ENCODE assay signal across 12 mouse cellular contexts in the genomic region with DNA sequence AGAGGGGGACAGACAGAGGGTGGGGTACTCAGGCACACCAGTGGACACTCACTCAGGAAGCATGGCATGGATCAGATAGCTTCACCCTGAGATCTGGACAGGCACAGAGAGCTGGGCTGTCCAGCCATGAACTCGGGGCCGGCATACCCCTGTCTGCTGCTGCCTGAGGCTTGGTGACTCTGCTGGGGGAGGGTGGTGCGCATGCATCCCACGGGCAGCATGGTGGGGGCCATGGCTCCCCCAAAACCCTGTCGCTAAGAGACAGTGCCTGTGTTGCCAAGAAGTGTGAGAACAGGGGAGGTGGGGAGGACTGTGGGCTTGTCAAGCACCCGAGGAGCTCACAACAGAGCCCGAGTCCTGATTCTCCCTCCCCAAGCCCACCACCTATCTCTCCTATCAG. TPM values are rescaled to one million over a fixed set of nuclear protein-coding genes. Genes with fewer than 3 reads are reported as not detected.
DNase-seq lines count a peak whose midpoint lies in the region; ATAC-seq lines count a peak whose summit lies in the region.
"Had no signal": no experiment of that assay in that cellular context is flagged by ENCODE, and none has a peak within 500 bp of the region (broad histone marks: within the 10 kb centered on the region; RNA-seq: fewer than 3 reads in every experiment).

No protein-coding gene starts in this region.

- peaks cover 14% of the 10 kb centered on the region for H3K27me3 ChIP-seq in kidney, embryonic 15.5 days

- WGBS in kidney, embryonic 15.5 days, result 46% methylated on average over 7 of the region's 7 CpGs

- 0 out of 2 replicates have a peak, but pooled peaks have one; percentile 23 for ATAC-seq in kidney, embryonic 15.5 days (replicated peaks; ENCODE audit: low FRiP score)
- no peak for ATAC-seq in inflammation-experienced regulatory T-cells, adult 6 months

- H3K9ac ChIP-seq in kidney, embryonic 15.5 days, result no peak overlapping the region
- H3K9ac ChIP-seq: midbrain, embryonic 12.5 days had no signal

- no peaks in the 10 kb centered on the region for H3K36me3 ChIP-seq in kidney, embryonic 15.5 days
- H3K36me3 ChIP-seq: midbrain, embryonic 12.5 days had no signal

- H3K4me2 ChIP-seq in kidney, embryonic 15.5 days, result no peak overlapping the region
- H3K4me2 ChIP-seq: midbrain, embryonic 12.5 days had no signal

- H3K27ac ChIP-seq in kidney, embryonic 15.5 days, result no peak overlapping the region
- H3K27ac ChIP-seq: midbrain, embryonic 12.5 days had no signal

- H3K4me1 ChIP-seq in kidney, embryonic 15.5 days, result peaks cover 10% of the 10 kb centered on the region; the same call in 1 of the 2 replicates

- no peak overlapping the region for H3K4me3 ChIP-seq in kidney, embryonic 15.5 days (replicated peaks)
- H3K4me3 ChIP-seq: midbrain, embryonic 12.5 days had no signal

- DNase-seq in kidney, adult 9 months, result no peak
- peak; percentile 52 to 62 for DNase-seq in frontal cortex, postnatal 14 days (ENCODE audit: low spot score in 2 of 2)
- peak; percentile 88 for DNase-seq in layer of hippocampus, adult 9-11 months
- peak; percentile 79 to 90 for DNase-seq in right cerebral cortex, postnatal 10 days (ENCODE audit: low spot score in 2 of 2)
- no peak for DNase-seq in cerebellum, adult 18-20 months
- DNase-seq: adrenal gland, postnatal 14 days; heart, postnatal 4 days; liver; thymus, postnatal 25 days had no signal

- no peaks in the 10 kb centered on the region for H3K9me3 ChIP-seq in kidney, embryonic 15.5 days (replicated peaks)
- H3K9me3 ChIP-seq: midbrain, embryonic 12.5 days had no signal

RNA-seq across cellular contexts. Expression of a gene that starts 0.8 kb away (rescaled TPM):
- polyA plus RNA-seq in kidney, embryonic 15.5 days (2015; fragmentation: Nextera tagmentation; extraction: Ambion mirVana), result 0.24 and 0.26 TPM in 2 replicates
- polyA plus RNA-seq in inflammation-experienced regulatory T-cells, adult 6 months (2017; shearing (Covaris generic)), result not detected

RNA-seq across cellular contexts. Expression of a gene that starts 13.7 kb away (rescaled TPM):
- polyA plus RNA-seq in kidney, embryonic 15.5 days (2015; fragmentation: Nextera tagmentation; extraction: Ambion mirVana), result not detected in 2 replicates
- polyA plus RNA-seq in inflammation-experienced regulatory T-cells, adult 6 months (2017; shearing (Covaris generic)), result under 1 TPM in 1 of 3 experiments, not detected in 2; 0.08 TPM
- polyA plus RNA-seq: midbrain, embryonic 12.5 days had no signal

RNA-seq across cellular contexts. Expression of a gene that starts 20.6 kb away (rescaled TPM):
- 2.4 and 2.9 TPM in 2 replicates for polyA plus RNA-seq in kidney, embryonic 15.5 days (2015; fragmentation: Nextera tagmentation; extraction: Ambion mirVana)
- polyA plus RNA-seq in inflammation-experienced regulatory T-cells, adult 6 months (2017; shearing (Covaris generic)), result not detected

RNA-seq across cellular contexts. Expression of a gene that starts 29.0 kb away (rescaled TPM):
- 50.5 and 55.4 TPM in 2 replicates for polyA plus RNA-seq in kidney, embryonic 15.5 days (2015; fragmentation: Nextera tagmentation; extraction: Ambion mirVana)
- polyA plus RNA-seq in inflammation-experienced regulatory T-cells, adult 6 months (2017; shearing (Covaris generic)), result 10 to 100 TPM; 31.9 to 37.5 (median 35.9) TPM

RNA-seq across cellular contexts. Expression of a gene that starts 32.5 kb away (rescaled TPM):
- 127 and 130 TPM in 2 replicates for polyA plus RNA-seq in kidney, embryonic 15.5 days (2015; fragmentation: Nextera tagmentation; extraction: Ambion mirVana)
- polyA plus RNA-seq in inflammation-experienced regulatory T-cells, adult 6 months (2017; shearing (Covaris generic)), result 10 to 100 TPM; 37.3 to 38.7 (median 37.4) TPM

Comparison
In these comparisons a context has a peak if more than half of its experiments do, and no peak if none do; other contexts are left out.
1. DNase-seq: peak in frontal cortex, postnatal 14 days (2 of 2), layer of hippocampus, adult 9-11 months (single experiment) and right cerebral cortex, postnatal 10 days (2 of 2); none in kidney, adult 9 months (single experiment) and cerebellum, adult 18-20 months (0 of 2).